9 mouse cellular contexts compared by ENCODE assay signal in the genomic region with DNA sequence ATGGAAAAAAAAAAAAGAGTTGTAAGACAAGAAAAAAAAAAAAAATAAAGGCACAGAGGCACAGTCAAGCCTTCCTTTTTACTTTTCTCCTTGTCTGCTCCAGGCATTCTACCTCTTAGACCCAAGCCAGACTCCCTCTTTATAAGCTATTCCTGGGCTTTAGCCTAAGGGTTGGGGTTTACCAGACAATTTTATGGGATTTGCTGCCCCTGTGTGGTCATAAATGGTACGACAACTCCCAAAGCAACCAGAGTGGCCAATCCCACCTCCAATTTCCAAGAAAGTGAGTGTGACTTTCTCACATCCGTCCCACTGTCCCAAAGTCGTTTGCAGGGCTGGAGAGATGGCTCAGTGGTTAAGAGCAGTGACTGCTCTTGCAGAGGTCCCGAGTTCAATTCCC. TPM values are rescaled to one million over a fixed set of nuclear protein-coding genes. Genes with fewer than 3 reads are reported as not detected.
A peak's percentile ranks its signal among the peaks of the same experiment; 100 is the strongest.
DNase-seq lines count a peak whose midpoint lies in the region; ATAC-seq and TF ChIP-seq lines count a peak whose summit lies in the region.
"Had no signal": no experiment of that assay in that cellular context is flagged by ENCODE, and none has a peak within 500 bp of the region (broad histone marks: within the 10 kb centered on the region; RNA-seq: fewer than 3 reads in every experiment).

No protein-coding gene starts in this region.

- no peak for ATAC-seq in frontal cortex, adult (ENCODE audit: low TSS enrichment)
- no peak for ATAC-seq in G1E (ENCODE audit: extremely low read depth, insufficient number of reproducible peaks, low FRiP score, poor library complexity, severe bottlenecking)
- ATAC-seq in megakaryocyte, adult 5-6 weeks (ENCODE audit: poor library complexity, severe bottlenecking) = 0 out of 2 replicates have a peak, but pooled peaks have one; percentile 54

- no peaks in the 10 kb centered on the region for H3K9me3 ChIP-seq in G1E (replicated peaks)
- H3K9me3 ChIP-seq: stomach, embryonic 15.5 days had no signal

- peaks cover 61% of the 10 kb centered on the region for H3K27me3 ChIP-seq in G1E (ENCODE audit: insufficient read depth, low read length)
- no peaks in the 10 kb centered on the region for H3K27me3 ChIP-seq in spleen, adult 2 months (ENCODE audit: control insufficient read depth, insufficient read depth, low read length)
- H3K27me3 ChIP-seq: stomach, embryonic 15.5 days had no signal

- H3K27ac ChIP-seq in spleen, adult 2 months (ENCODE audit: insufficient read depth, low read length) = no peak overlapping the region
- H3K27ac ChIP-seq: stomach, embryonic 15.5 days had no signal

- TF ChIP-seq POLR2A in spleen, adult 2 months (IDR thresholded peaks at IDR 0.05; ENCODE audit: low read depth, low read length) = no peak

- no peaks in the 10 kb centered on the region for H3K36me3 ChIP-seq in G1E (replicated peaks)
- H3K36me3 ChIP-seq in spleen, adult 2 months (ENCODE audit: control insufficient read depth, insufficient read depth, low read length) = no peaks in the 10 kb centered on the region
- H3K36me3 ChIP-seq: stomach, embryonic 15.5 days had no signal

- no peak overlapping the region for H3K4me3 ChIP-seq in G1E (ENCODE audit: low read depth, low read length)
- H3K4me3 ChIP-seq in spleen, adult 2 months (ENCODE audit: extremely low read depth, insufficient read depth, insufficient read length) = no peak overlapping the region
- H3K4me3 ChIP-seq: stomach, embryonic 15.5 days had no signal

- peak; percentile 58 for TF ChIP-seq CTCF in G1E (IDR thresholded peaks at IDR 0.05; ENCODE audit: low read depth, low read length)
- peak; percentile 49; the same call in 1 of the 2 replicates for TF ChIP-seq CTCF in spleen, adult 2 months (IDR thresholded peaks at IDR 0.05; ENCODE audit: extremely low read depth, insufficient read depth, insufficient read length, insufficient replicate concordance)

- DNase-seq in frontal cortex, adult 2 months (ENCODE audit: extremely low spot score in 1 of 2, low spot score in 1 of 2) = peak; percentile 53 to 94
- peak; percentile 66 for DNase-seq in G1E (ENCODE audit: low spot score)
- peak; percentile 84 to 90 for DNase-seq in cerebellum, postnatal 25 days
- DNase-seq in gastrocnemius, adult 8-10 months (ENCODE audit: low spot score in 2 of 2) = peak; percentile 36 to 39
- DNase-seq in large intestine, adult 2 months (ENCODE audit: low read depth, low spot score) = peak; percentile 48
- peak; percentile 22 to 53 for DNase-seq in spleen, adult 2 months (ENCODE audit: low read depth in 1 of 2, low spot score in 2 of 2)

- WGBS in large intestine, adult 2 months = under 1% methylated on average over 4 of the region's 4 CpGs
- 2% methylated on average over 4 of the region's 4 CpGs for WGBS in spleen, adult 2 months

- peaks cover 8% of the 10 kb centered on the region for H3K4me1 ChIP-seq in G1E (ENCODE audit: insufficient read depth, low read depth, low read length)
- H3K4me1 ChIP-seq in spleen, adult 2 months (ENCODE audit: control insufficient read depth, insufficient read depth, insufficient read length) = no peaks in the 10 kb centered on the region

RNA-seq across cellular contexts. Expression of gene Phf12, which starts 15.4 kb away (rescaled TPM):
- 43.8 and 45.3 TPM in 2 replicates for polyA plus RNA-seq in frontal cortex, adult 2 months (2012; rRNA removed)
- total RNA-seq in G1E (2014; fragmentation: Nextera tagmentation) (157 and 172 TPM in 2 replicates), G1E (2017) (23.0 and 24.7 TPM in 2 replicates)
- polyA plus RNA-seq in G1E (2012) = 212 and 215 TPM in 2 replicates
- 10 to 100 TPM; 13.1 to 15.1 (median 13.8) TPM for total RNA-seq in gastrocnemius, adult 8-10 months (2022)
- 27.0 and 41.8 TPM in 2 replicates for polyA plus RNA-seq in large intestine, adult 2 months (2012; rRNA removed)
- total RNA-seq in megakaryocyte, adult 5-6 weeks (2015) = 51.2 and 64.5 TPM in 2 replicates
- 21.0 and 26.3 TPM in 2 replicates for total RNA-seq in megakaryocyte, adult 5-6 weeks (2017)
- polyA plus RNA-seq in spleen, adult 2 months (2012; rRNA removed) = 65.4 and 74.9 TPM in 2 replicates

RNA-seq across cellular contexts. Expression of gene Sez6, which starts 36.5 kb away (rescaled TPM):
- polyA plus RNA-seq in frontal cortex, adult 2 months (2012; rRNA removed) = 169 and 190 TPM in 2 replicates
- not detected in 2 replicates for total RNA-seq in G1E (2014; fragmentation: Nextera tagmentation)
- 0.11 TPM in 1 of 2 replicates, not detected in the other for total RNA-seq in G1E (2017)
- polyA plus RNA-seq in G1E (2012) = 0.03 and 0.10 TPM in 2 replicates
- total RNA-seq in gastrocnemius, adult 8-10 months (2022) = under 1 TPM in 3 of 4 experiments, not detected in 1; 0.21 to 0.29 (median 0.24) TPM
- polyA plus RNA-seq in large intestine, adult 2 months (2012; rRNA removed) = 0.18 and 0.48 TPM in 2 replicates
- total RNA-seq in megakaryocyte, adult 5-6 weeks (2015) = not detected in 2 replicates
- total RNA-seq in megakaryocyte, adult 5-6 weeks (2017) = not detected in 2 replicates
- 0.02 TPM in 1 of 2 replicates, not detected in the other for polyA plus RNA-seq in spleen, adult 2 months (2012; rRNA removed)

Comparison
In these comparisons a context has a peak if more than half of its experiments do, and no peak if none do; other contexts are left out.
1. RNA of gene Sez6, which starts 36.5 kb away (polyA plus RNA-seq): 169 to 190 TPM in frontal cortex, adult 2 months; 0.18 to 0.48 TPM in large intestine, adult 2 months, 0.03 to 0.10 TPM in G1E and 0.02 TPM in spleen, adult 2 months; every median in the first group is over 100 times any median in the second.
2. Peak in every context shown above with its lines, with median percentiles within 50 percentile points of each other: DNase-seq.